Mouse (Mus musculus) embryonic facial prominence, embryonic 12.5 days (tissue): ENCODE results near the gene Tmem106a. TPM values are rescaled to one million over a fixed set of nuclear protein-coding genes. Genes with fewer than 3 reads are reported as not detected.
A peak's percentile ranks its signal among the peaks of the same experiment; 100 is the strongest.
"Not testable (repeated sequence)": the region's sequence is repeated elsewhere in the genome, so short reads cannot be mapped to it uniquely, and the experiment has no call there.

Experiments
- ATAC-seq: fragments of 200-750 bp; cut with Nextera tagmentation; 2 replicates; pipeline ENCODE4 v1.8.0; 2017; ENCODE audit not compliant: insufficient number of reproducible peaks, insufficient read depth, low FRiP score, low TSS enrichment
- H3K27ac ChIP-seq: fragments of 300-500 bp; sonication (generic); 2 replicates; pipeline ENCODE4 v1.5.1; 2016; ENCODE audit warnings: mild to moderate bottlenecking
- H3K27me3 ChIP-seq: fragments of 300-500 bp; sonication (generic); 2 replicates; pipeline ENCODE4 v1.6.1; 2016; ENCODE audit warnings: mild to moderate bottlenecking, moderate library complexity
- H3K36me3 ChIP-seq: fragments of 300-500 bp; sonication (generic); 2 replicates; pipeline ENCODE4 v1.6.1; 2016; ENCODE audit warnings: mild to moderate bottlenecking
- H3K4me1 ChIP-seq: fragments of 300-500 bp; sonication (generic); 2 replicates; pipeline ENCODE4 v1.6.1; 2016
- H3K4me2 ChIP-seq: fragments of 300-500 bp; sonication (generic); replicated peaks from 2 replicates; pipeline ENCODE4 v1.6.1; 2016; ENCODE audit warnings: mild to moderate bottlenecking, moderate library complexity
- H3K4me3 ChIP-seq: fragments of 300-500 bp; sonication (generic); 2 replicates; pipeline ENCODE4 v1.5.1; 2016; ENCODE audit warnings: mild to moderate bottlenecking
- H3K9ac ChIP-seq: fragments of 300-500 bp; sonication (generic); 2 replicates; pipeline ENCODE4 v1.6.1; 2016; ENCODE audit warnings: mild to moderate bottlenecking, moderate library complexity
- H3K9me3 ChIP-seq: fragments of 300-500 bp; sonication (generic); 2 replicates; pipeline ENCODE4 v1.6.1; 2016; ENCODE audit warnings: mild to moderate bottlenecking, moderate library complexity
- WGBS: fragments of 180-500 bp; shearing (Covaris S2); methylation state at CpG from one replicate; pipeline ENCODE4 v1.1.7; 2016; 5-methylcytosine and 5-hydroxymethylcytosine counted together
- polyA plus RNA-seq: library from polyadenylated mRNA; unstranded; fragments of >200 nt; fragmentation: Nextera tagmentation; extraction: Ambion mirVana; gene quantifications from 2 replicates; pipeline ENCODE4 v1.2.1, GENCODE M21; 2016

Tmem106a gene
- polyA plus RNA-seq, 1 experiment from 2014 or later: 2.4 TPM

DNA sequence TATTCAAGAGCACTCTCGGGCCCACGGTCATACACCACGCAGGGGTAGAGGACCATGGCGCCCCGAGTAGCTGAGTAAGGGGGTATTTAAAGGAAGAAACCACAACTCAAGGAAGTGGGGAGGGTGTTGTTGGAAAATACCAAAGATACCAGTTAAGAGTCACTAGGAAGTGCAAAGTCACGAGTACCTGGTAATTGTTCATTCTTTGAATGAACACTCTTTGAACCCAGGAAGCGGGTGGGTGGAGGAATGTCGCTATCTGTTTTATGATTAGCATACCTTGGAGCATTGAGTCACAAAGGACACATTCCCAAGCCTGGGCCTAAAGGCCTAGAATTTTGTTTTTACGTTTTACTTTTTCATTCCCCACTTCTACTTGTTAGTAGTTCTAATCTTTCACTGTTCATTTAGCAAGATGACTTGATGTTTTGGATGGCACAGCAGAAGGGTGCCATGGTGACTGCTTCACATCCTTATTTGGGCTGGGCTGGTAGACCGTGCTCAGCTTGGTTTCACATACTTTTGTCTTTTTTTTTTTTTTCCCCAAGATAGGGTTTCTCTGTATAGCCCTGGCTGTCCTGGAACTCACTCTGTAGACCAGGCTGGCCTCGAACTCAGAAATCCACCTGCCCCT, 38.1 kb downstream of the Tmem106a start:
- not testable (repeated sequence) for H3K4me1 ChIP-seq, H3K9ac ChIP-seq, H3K9me3 ChIP-seq, H3K4me3 ChIP-seq, ATAC-seq, H3K27me3 ChIP-seq, H3K36me3 ChIP-seq, H3K27ac ChIP-seq, H3K4me2 ChIP-seq
- 82% methylated on average over 11 of the region's 11 CpGs for WGBS

DNA sequence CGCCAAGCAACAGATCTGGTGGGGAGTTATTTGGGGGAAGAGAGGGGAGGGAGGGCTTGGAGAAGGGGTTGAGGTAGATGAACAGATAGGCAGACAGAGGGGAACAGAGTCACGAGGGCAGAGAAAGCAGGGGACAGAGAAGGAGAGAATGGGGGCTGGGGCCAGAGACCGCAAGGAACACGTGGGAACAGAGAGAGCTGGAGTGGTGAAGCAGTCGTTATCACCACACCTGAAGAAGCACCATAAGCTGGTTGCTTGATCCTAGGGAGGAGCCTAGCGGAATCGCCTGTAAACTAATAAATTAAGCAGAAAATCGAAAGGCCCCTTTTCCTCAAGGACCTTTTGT, 44.6 kb downstream of the Tmem106a start:
- peak overlapping the region; percentile 73 for H3K4me2 ChIP-seq
- H3K9me3 ChIP-seq: no peaks in the 10 kb centered on the region
- peak; percentile 7; the same call in 1 of the 2 replicates for ATAC-seq
- H3K4me3 ChIP-seq: peak overlapping the region; percentile 36
- H3K9ac ChIP-seq: peak overlapping the region; percentile 40
- H3K27me3 ChIP-seq: no peaks in the 10 kb centered on the region
- H3K36me3 ChIP-seq: no peaks in the 10 kb centered on the region
- H3K27ac ChIP-seq: peak overlapping the region; percentile 99
- H3K4me1 ChIP-seq: no peaks in the 10 kb centered on the region
- 5% methylated on average over 8 of the region's 8 CpGs for WGBS

DNA sequence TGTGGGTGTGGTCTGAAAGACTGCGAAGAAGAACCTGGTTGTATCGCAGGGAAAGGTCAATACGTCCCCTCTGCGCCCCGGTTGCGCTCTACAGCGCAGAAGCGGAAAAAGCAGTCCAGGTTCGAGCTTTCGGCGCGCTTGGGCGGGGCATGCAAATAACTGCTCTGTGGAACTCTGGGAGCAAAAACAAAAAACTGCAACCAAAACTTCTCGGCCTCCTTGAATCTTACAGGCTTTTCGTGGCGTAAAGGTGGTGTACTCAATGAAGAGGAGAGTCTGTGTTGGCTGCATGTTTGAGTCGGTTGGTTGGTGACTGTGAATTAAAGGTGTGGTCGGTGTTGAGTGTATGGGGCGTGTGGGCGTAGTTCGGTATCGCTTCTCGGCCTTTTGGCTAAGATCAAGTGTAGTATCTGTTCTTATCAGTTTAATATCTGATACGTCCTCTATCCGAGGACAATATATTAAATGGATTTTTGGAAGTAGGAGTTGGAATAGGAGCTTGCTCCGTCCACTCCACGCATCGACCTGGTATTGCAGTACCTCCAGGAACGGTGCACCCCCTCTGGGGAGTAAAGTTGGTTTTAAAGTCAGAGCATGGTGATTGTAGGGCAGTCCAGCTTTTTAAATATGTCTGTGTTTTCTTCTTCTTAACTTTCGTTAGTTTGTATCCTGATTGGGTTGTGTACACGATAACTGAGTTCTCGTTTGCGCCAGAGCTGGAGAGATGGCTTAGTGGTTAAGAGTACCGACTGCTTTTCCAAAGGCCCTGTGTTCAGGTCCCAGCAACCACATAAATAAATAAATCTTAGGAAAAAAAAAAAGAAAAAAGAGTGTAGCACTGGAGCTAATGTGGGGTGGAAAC, 45.2 kb downstream of the Tmem106a start, which contains the start of gene Rdm1:
Gene Rdm1 (plus strand): TSS at position 201 of the 862 bp plus-strand sequence.
- Histone ChIP-seq H3K9ac (peak within 1 kb of the TSS; percentile 70), H3K27me3 (no peaks in the 10 kb centered on the region), H3K4me1 (no peaks in the 10 kb centered on the region), H3K9me3 (no peaks in the 10 kb centered on the region), H3K36me3 (no peaks in the 10 kb centered on the region), H3K4me2 (peak within 1 kb of the TSS; percentile 73), H3K4me3 (peak within 1 kb of the TSS; percentile 53), H3K27ac (peak within 1 kb of the TSS; percentile 99)
- under 1% methylated on average over 34 of the region's 34 CpGs for WGBS
- peak; percentile 89 for ATAC-seq

DNA sequence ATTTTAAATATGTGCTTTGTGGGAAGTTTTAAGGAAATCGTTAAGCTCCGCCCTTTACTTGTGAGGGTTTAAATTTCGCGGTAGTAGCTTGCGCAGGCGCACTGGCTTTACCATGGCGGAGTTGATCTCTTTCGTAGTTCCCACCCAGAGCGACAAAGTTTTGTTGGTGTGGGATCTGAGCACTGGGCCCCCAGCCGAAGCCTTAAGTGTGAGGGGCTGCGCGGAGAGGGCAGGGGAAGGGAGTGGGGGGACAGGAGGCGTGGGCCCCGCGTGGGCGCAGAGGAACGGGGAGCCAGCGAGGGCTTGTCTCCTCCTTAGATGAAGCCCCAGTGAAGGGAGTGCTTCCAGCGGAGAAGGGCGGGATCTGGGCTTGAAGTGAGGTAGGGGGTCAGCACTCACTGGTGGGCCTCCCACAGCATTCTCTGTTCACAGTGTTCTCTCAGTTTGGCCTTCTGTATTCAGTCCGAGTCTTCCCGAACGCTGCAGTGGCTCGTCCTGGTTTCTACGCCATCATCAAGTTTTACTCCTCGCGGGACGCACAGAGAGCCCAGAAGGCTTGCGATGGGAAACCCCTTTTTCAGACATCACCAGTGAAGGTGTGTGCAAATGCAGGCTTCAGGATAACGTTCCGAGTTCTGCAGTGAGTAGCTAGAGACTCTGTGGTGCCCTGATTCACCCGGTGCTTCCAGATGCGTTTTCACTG, 46.0 kb downstream of the Tmem106a start:
- Histone ChIP-seq H3K4me3 (peak overlapping the region; percentile 53), H3K4me1 (no peaks in the 10 kb centered on the region), H3K4me2 (peak overlapping the region; percentile 73), H3K36me3 (0 out of 2 replicates have a peak, but pooled peaks cover 2% of the 10 kb centered on the region), H3K9me3 (no peaks in the 10 kb centered on the region), H3K9ac (peak overlapping the region; percentile 70), H3K27me3 (no peaks in the 10 kb centered on the region), H3K27ac (peak overlapping the region; percentile 99)
- peak; percentile 54 for ATAC-seq
- WGBS: under 1% methylated on average over 33 of the region's 33 CpGs

DNA sequence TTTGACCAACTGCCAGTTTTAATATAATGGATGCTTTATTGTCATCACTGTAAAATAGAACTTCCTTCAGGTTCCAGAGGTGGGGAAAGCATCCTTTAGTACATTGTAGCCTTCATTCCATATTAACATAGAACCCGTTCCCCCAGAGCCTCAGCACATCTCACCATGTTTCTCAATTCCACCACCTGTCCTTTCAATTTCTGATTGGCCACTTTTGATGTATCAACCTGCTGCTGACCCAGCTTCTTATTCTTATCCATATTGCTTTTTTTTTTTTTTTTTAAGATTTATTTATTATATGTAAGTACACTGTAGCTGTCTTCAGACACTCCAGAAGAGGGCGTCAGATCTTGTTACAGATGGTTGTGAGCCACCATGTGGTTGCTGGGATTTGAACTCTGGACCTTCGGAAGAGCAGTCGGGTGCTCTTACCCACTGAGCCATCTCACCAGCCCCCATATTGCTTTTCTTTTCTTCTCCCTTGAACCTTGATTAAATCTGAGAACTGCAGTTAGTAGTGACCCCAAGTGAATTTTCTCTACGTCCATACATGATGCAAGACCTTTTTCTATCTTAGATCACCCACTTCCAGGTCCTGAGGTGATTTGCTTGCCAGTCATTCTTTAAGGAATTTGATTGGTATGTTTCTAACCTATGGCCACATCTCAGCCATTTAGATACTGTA, 46.8 kb downstream of the Tmem106a start:
- H3K27me3 ChIP-seq, H3K27ac ChIP-seq, H3K9ac ChIP-seq, H3K9me3 ChIP-seq, H3K4me1 ChIP-seq, H3K36me3 ChIP-seq, ATAC-seq: not testable (repeated sequence)
- peak overlapping the region; percentile 53; the same call in 1 of the 2 replicates for H3K4me3 ChIP-seq
- H3K4me2 ChIP-seq: peak overlapping the region; percentile 73
- 51% methylated on average over 5 of the region's 5 CpGs for WGBS

DNA sequence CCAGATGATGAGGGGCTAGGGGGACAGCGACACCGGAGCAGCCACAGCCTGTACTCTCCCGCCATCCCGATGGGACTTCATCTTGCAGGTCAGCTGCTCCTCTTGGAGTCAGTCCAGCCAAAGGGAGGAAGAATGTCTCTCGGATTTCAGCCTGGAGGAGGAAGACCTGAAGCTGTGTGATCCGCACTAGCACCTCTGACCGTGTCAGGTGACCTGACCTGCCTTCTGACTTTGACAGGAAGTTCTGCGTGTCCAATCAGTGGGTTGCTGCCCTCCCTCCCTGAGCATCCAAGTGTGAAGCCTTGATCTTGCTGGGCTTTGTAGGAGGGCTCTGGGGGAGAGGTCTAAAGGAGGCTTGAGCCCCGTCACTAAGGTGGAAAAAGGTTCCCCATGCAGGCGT, 53.6 kb downstream of the Tmem106a start:
- WGBS: 72% methylated on average over 10 of the region's 10 CpGs
- Histone ChIP-seq H3K27me3 (no peaks in the 10 kb centered on the region), H3K9ac (no peak overlapping the region), H3K4me1 (no peaks in the 10 kb centered on the region), H3K9me3 (no peaks in the 10 kb centered on the region), H3K27ac (no peak overlapping the region), H3K36me3 (peaks cover 20% of the 10 kb centered on the region), H3K4me2 (no peak overlapping the region), H3K4me3 (no peak overlapping the region)
- ATAC-seq: no peak

DNA sequence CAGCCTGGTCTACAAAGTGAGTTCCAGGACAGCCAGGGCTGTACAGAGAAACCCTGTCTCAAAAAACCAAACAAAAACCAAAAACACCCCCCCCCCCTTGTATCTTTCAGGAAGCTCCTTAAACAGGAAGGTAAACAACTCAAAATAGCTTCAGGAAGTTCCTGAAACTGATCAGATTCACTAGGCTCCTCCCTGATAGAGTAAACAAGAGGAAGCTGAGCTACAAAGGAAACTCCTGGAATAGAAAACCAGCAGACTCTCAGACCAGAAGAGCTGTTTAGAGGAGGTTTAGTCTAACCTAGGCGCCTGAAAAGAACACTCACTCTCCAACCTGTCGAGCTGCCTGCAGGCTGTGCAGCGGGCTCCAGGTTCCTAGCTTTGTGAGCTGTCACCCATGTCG, 57.7 kb downstream of the Tmem106a start:
- peaks cover 7% of the 10 kb centered on the region; the same call in 1 of the 2 replicates for H3K4me1 ChIP-seq
- H3K9ac ChIP-seq: no peak overlapping the region
- H3K36me3 ChIP-seq: peaks cover 8% of the 10 kb centered on the region
- H3K4me2 ChIP-seq: no peak overlapping the region
- WGBS: 83% methylated on average over 4 of the region's 4 CpGs
- no peaks in the 10 kb centered on the region for H3K9me3 ChIP-seq
- no peak for ATAC-seq
- H3K27ac ChIP-seq: no peak overlapping the region
- H3K4me3 ChIP-seq: no peak overlapping the region
- no peaks in the 10 kb centered on the region for H3K27me3 ChIP-seq

DNA sequence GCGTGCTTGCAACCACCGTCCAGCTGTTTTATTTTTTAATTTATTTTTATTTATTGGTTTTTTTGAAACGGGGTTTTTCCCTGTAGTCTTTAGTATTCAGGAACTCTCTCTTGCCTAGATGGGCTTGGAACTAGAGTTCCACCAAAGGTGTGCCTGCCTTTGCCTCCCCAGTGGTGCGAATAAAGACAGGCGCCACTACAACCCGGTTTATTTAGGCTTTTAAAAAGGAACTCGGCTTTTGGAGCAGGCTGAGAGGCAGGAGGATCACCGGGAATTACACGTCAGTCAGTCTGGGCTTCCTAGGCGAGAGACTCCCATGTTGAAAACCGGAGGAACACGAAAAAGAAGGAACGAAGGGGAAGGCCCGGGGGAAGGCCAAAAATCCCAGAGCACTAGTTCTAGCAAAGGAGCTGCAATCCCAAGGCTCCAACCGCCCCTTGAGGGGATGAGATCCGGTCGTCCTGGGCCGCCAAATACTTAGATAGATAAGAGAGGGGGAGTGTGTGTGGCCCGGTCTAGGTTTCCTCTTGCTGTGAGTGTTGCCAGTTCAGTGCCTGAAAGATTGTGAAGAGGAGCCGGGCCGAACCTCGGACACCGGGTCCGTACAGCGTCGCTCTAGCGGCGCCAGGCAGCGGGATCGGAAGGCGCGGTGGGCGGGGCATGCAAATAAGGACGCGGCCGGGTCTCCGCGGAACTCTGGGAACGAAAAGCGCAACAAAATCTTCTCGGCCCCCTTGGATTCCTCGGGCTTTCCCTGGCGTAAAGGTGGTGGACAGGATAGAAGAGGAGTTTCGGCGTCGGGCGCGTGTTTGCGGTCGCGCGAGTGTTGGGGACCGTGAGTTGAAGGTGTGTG, 59.0 kb downstream of the Tmem106a start:
- Histone ChIP-seq H3K27ac (peak overlapping the region; percentile 77), H3K4me3 (peak overlapping the region; percentile 28), H3K4me2 (peak overlapping the region; percentile 44), H3K9ac (peak overlapping the region; percentile 36; the same call in 1 of the 2 replicates)
- H3K4me1 ChIP-seq, H3K9me3 ChIP-seq, H3K27me3 ChIP-seq, H3K36me3 ChIP-seq: not testable (repeated sequence)
- ATAC-seq: peak; percentile 57
- 6% methylated on average over 53 of the region's 53 CpGs for WGBS
